Mouse (Mus musculus) hindlimb bud, embryonic 11.5 days (tissue): ENCODE data around the gene Scgb2b7.
"Not testable (repeated sequence)": the region's sequence is repeated elsewhere in the genome, so short reads cannot be mapped to it uniquely, and the experiment has no call there.

Experiments used
- DNase-seq: peaks from one replicate; pipeline ENCODE4 v3.0.0-alpha.2; 2012; ENCODE audit warnings: low read depth, low spot score; ENCODE audit errors: extremely low spot score

Scgb2b7 gene

GRCm38 (mm10) chr7:31705657-31706056 is at the start of gene Scgb2b7:
Scgb2b7 (minus strand) TSS chr7:31705757.
- DNase-seq = not testable (repeated sequence)

DNA sequence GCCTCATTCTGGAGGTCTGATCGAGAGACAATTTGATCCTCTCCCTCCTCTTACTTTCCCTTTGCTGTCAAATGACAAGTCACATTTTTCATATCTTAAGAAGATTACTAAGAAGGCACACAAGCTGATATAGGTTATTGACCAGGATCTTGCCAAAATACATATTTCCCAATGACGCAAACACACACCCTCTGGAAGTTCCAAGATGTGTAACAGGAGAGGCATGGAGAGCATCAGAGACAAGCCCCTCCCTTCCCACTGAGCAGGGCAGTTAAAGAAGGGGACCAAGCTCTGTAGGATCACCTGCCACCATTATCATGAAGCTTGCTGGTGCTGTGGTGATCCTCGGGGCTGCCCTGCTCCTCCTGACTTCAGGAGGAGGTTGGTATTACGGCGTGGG is 6.8 kb upstream of the Scgb2b7 start, which contains the start of gene Scgb1b7:
Gene Scgb1b7, plus strand, starts transcription at position 301 of the 400 bp plus-strand sequence.
- not testable (repeated sequence) for DNase-seq
